Mouse (Mus musculus) kidney, postnatal 0 days (tissue): ENCODE measurements around the gene Tbc1d4. TPM values are rescaled to one million over a fixed set of nuclear protein-coding genes. Genes with fewer than 3 reads are reported as not detected.
A peak's percentile ranks its signal among the peaks of the same experiment; 100 is the strongest.

Experiments used
- ATAC-seq: fragments of 200-750 bp; cut with Nextera tagmentation; replicated peaks from 2 replicates; pipeline ENCODE4 v1.8.0; 2017; ENCODE audit warnings: low read depth, moderate number of reproducible peaks, moderate TSS enrichment, moderate library complexity; ENCODE audit not compliant: low FRiP score
- DNase-seq: peaks from one replicate; pipeline ENCODE4 v3.0.0-alpha.2; 2016; ENCODE audit warnings: low spot score
- H3K27ac ChIP-seq: fragments of 300-500 bp; sonication (generic); 2 replicates; pipeline ENCODE4 v1.5.1; 2014; ENCODE audit warnings: mild to moderate bottlenecking
- H3K27me3 ChIP-seq: fragments of 300-500 bp; sonication (generic); 2 replicates; pipeline ENCODE4 v1.6.1; 2014; ENCODE audit warnings: low read length, mixed read lengths; ENCODE audit not compliant: insufficient read depth
- H3K36me3 ChIP-seq: fragments of 300-500 bp; sonication (generic); 2 replicates; pipeline ENCODE4 v1.6.1; 2014; ENCODE audit warnings: low read length, mixed read lengths; ENCODE audit not compliant: insufficient read depth
- H3K4me1 ChIP-seq: fragments of 300-500 bp; sonication (generic); replicated peaks from 2 replicates; pipeline ENCODE4 v1.6.1; 2014; ENCODE audit warnings: antibody characterized with exemption, low read length, mixed read lengths; ENCODE audit not compliant: insufficient read depth
- H3K4me2 ChIP-seq: fragments of 300-500 bp; sonication (generic); 2 replicates; pipeline ENCODE4 v1.6.1; 2014; ENCODE audit warnings: mild to moderate bottlenecking, low read length, moderate library complexity, mixed read lengths
- H3K4me3 ChIP-seq: fragments of 300-500 bp; sonication (generic); replicated peaks from 2 replicates; pipeline ENCODE4 v1.5.1; 2014; ENCODE audit warnings: low read depth, low read length
- H3K9ac ChIP-seq: fragments of 300-500 bp; sonication (generic); 2 replicates; pipeline ENCODE4 v1.6.1; 2014; ENCODE audit warnings: low read depth, low read length
- H3K9me3 ChIP-seq: fragments of 300-500 bp; sonication (generic); replicated peaks from 2 replicates; pipeline ENCODE4 v1.6.1; 2016; ENCODE audit warnings: low read length, inconsistent platforms, mixed read lengths
- CTCF ChIP-seq: IDR thresholded peaks from 2 replicates; pipeline ENCODE4 v1.5.1; 2016; ENCODE audit warnings: antibody characterized with exemption, low read depth, mild to moderate bottlenecking, moderate library complexity
- WGBS: fragments of 180-500 bp; shearing (Covaris S2); extraction: QIAGEN DNeasy Blood & Tissue Kit; methylation state at CpG from one replicate; pipeline ENCODE4 v1.1.7; 2014; 5-methylcytosine and 5-hydroxymethylcytosine counted together
- polyA plus RNA-seq: library from polyadenylated mRNA; unstranded; fragments of >200 nt; fragmentation: Nextera tagmentation; extraction: Ambion mirVana; gene quantifications from 2 replicates; pipeline ENCODE4 v1.2.1, GENCODE M21; 2015

Tbc1d4 gene
- polyA plus RNA-seq, 1 experiment from 2014 or later = 15.9 TPM

GRCm38 (mm10) chr14:101616178-101616577 is 7.2 kb upstream of the Tbc1d4 start:
- H3K27ac ChIP-seq = no peak overlapping the region
- ATAC-seq (no peak), DNase-seq (no peak)
- WGBS = 73% methylated on average over 9 of the region's 9 CpGs
- H3K4me2 ChIP-seq = no peak overlapping the region
- H3K9ac ChIP-seq = no peak overlapping the region
- H3K27me3 ChIP-seq = no peaks in the 10 kb centered on the region
- H3K9me3 ChIP-seq = no peaks in the 10 kb centered on the region
- no peak for TF ChIP-seq CTCF
- no peak overlapping the region for H3K4me3 ChIP-seq
- no peaks in the 10 kb centered on the region for H3K36me3 ChIP-seq
- H3K4me1 ChIP-seq = no peaks in the 10 kb centered on the region

GRCm38 (mm10) chr14:101613206-101613605 is 4.2 kb upstream of the Tbc1d4 start:
- H3K4me2 ChIP-seq = no peak overlapping the region
- TF ChIP-seq CTCF = no peak
- DNase-seq (no peak), ATAC-seq (no peak)
- no peak overlapping the region for H3K4me3 ChIP-seq
- H3K27ac ChIP-seq = no peak overlapping the region
- H3K4me1 ChIP-seq = no peaks in the 10 kb centered on the region
- H3K36me3 ChIP-seq = no peaks in the 10 kb centered on the region
- H3K9me3 ChIP-seq = no peaks in the 10 kb centered on the region
- no peaks in the 10 kb centered on the region for H3K27me3 ChIP-seq
- H3K9ac ChIP-seq = no peak overlapping the region
- 83% methylated on average over 1 of the region's 1 CpGs for WGBS

GRCm38 (mm10) chr14:101610701-101611100 is 1.7 kb upstream of the Tbc1d4 start:
- H3K27me3 ChIP-seq = no peaks in the 10 kb centered on the region
- no peak overlapping the region for H3K9ac ChIP-seq
- H3K36me3 ChIP-seq = no peaks in the 10 kb centered on the region
- H3K9me3 ChIP-seq = no peaks in the 10 kb centered on the region
- DNase-seq (no peak), ATAC-seq (no peak)
- H3K4me3 ChIP-seq = no peak overlapping the region
- TF ChIP-seq CTCF = 0 out of 2 replicates have a peak, but pooled peaks have one; percentile 5
- peaks cover 5% of the 10 kb centered on the region; the same call in 1 of the 2 replicates for H3K4me1 ChIP-seq
- H3K27ac ChIP-seq = no peak overlapping the region
- no peak overlapping the region for H3K4me2 ChIP-seq
- 82% methylated on average over 10 of the region's 10 CpGs for WGBS

- no peaks in the 10 kb centered on the region for H3K9me3 ChIP-seq
- under 1% methylated on average over 55 of the region's 62 CpGs for WGBS
- H3K4me3 ChIP-seq = peak overlapping the region; percentile 78
- H3K36me3 ChIP-seq = no peaks in the 10 kb centered on the region
- peak overlapping the region; percentile 100 for H3K4me2 ChIP-seq
- no peaks in the 10 kb centered on the region for H3K27me3 ChIP-seq
- ATAC-seq (peak; percentile 55), DNase-seq (peak; percentile 59)
- no peak for TF ChIP-seq CTCF
- H3K27ac ChIP-seq = peak overlapping the region; percentile 77
- H3K4me1 ChIP-seq = peaks cover 8% of the 10 kb centered on the region; the same call in 1 of the 2 replicates
- peak overlapping the region; percentile 65 for H3K9ac ChIP-seq
These were observed 1.1 kb downstream of the Tbc1d4 start for GRCm38 (mm10) chr14:101607631-101608518.

- Histone ChIP-seq H3K4me1 (peaks cover 11% of the 10 kb centered on the region; the same call in 1 of the 2 replicates), H3K4me3 (no peak overlapping the region), H3K4me2 (0 out of 2 replicates have a peak overlapping the region, but pooled peaks have one; percentile 1), H3K9me3 (no peaks in the 10 kb centered on the region), H3K36me3 (no peaks in the 10 kb centered on the region), H3K9ac (no peak overlapping the region), H3K27ac (no peak overlapping the region), H3K27me3 (no peaks in the 10 kb centered on the region)
- 75% methylated on average over 2 of the region's 2 CpGs for WGBS
- TF ChIP-seq CTCF = peak; percentile 63
- DNase-seq (peak; percentile 66), ATAC-seq (no peak)
These were observed 3.1 kb downstream of the Tbc1d4 start for GRCm38 (mm10) chr14:101605843-101606242.

GRCm38 (mm10) chr14:101602851-101603250 is 6.1 kb downstream of the Tbc1d4 start:
- H3K36me3 ChIP-seq = no peaks in the 10 kb centered on the region
- no peaks in the 10 kb centered on the region for H3K9me3 ChIP-seq
- ATAC-seq (peak; percentile 82), DNase-seq (peak; percentile 47)
- WGBS = 33% methylated on average over 3 of the region's 3 CpGs
- H3K4me2 ChIP-seq = no peak overlapping the region
- no peak for TF ChIP-seq CTCF
- no peak overlapping the region for H3K9ac ChIP-seq
- H3K27me3 ChIP-seq = no peaks in the 10 kb centered on the region
- peaks cover 11% of the 10 kb centered on the region; the same call in 1 of the 2 replicates for H3K4me1 ChIP-seq
- no peak overlapping the region for H3K4me3 ChIP-seq
- no peak overlapping the region for H3K27ac ChIP-seq
